Mouse (Mus musculus) liver, embryonic 16.5 days (tissue): Measurements from ENCODE around the gene Nos2. TPM values are rescaled to one million over a fixed set of nuclear protein-coding genes. Genes with fewer than 3 reads are reported as not detected.
"Not testable (repeated sequence)": the region's sequence is repeated elsewhere in the genome, so short reads cannot be mapped to it uniquely, and the experiment has no call there.

ENCODE experiments used
- ATAC-seq: fragments of 200-750 bp; cut with Nextera tagmentation; 2 replicates; pipeline ENCODE4 v1.8.0; 2017; ENCODE audit warnings: low read depth, mild to moderate bottlenecking, moderate number of reproducible peaks, moderate library complexity
- H3K27ac ChIP-seq: fragments of 300-500 bp; sonication (generic); 2 replicates; pipeline ENCODE4 v1.5.1; 2014; ENCODE audit warnings: mild to moderate bottlenecking, low read length
- H3K27me3 ChIP-seq: fragments of 300-500 bp; sonication (generic); 2 replicates; pipeline ENCODE4 v1.6.1; 2014; ENCODE audit warnings: low read depth, low read length, mixed read lengths; ENCODE audit not compliant: control insufficient read depth, insufficient read depth
- H3K36me3 ChIP-seq: fragments of 300-500 bp; sonication (generic); 2 replicates; pipeline ENCODE4 v1.6.1; 2014; ENCODE audit warnings: mild to moderate bottlenecking; ENCODE audit not compliant: control insufficient read depth, insufficient read depth
- H3K4me1 ChIP-seq: fragments of 300-500 bp; sonication (generic); 2 replicates; pipeline ENCODE4 v1.6.1; 2014; ENCODE audit warnings: low read depth, low read length, mixed read lengths; ENCODE audit not compliant: control insufficient read depth
- H3K4me2 ChIP-seq: fragments of 300-500 bp; sonication (generic); 2 replicates; pipeline ENCODE4 v1.6.1; 2014; ENCODE audit warnings: low read depth, low read length, mixed read lengths
- H3K4me3 ChIP-seq: fragments of 300-500 bp; sonication (generic); 2 replicates; pipeline ENCODE4 v1.5.1; 2014; ENCODE audit warnings: low read depth, mild to moderate bottlenecking, low read length
- H3K9ac ChIP-seq: fragments of 300-500 bp; sonication (generic); 2 replicates; pipeline ENCODE4 v1.6.1; 2014; ENCODE audit warnings: low read depth, low read length
- H3K9me3 ChIP-seq: fragments of 300-500 bp; sonication (generic); replicated peaks from 2 replicates; pipeline ENCODE4 v1.6.1; 2016; ENCODE audit warnings: low read length; ENCODE audit not compliant: control insufficient read depth
- WGBS: fragments of 180-500 bp; shearing (Covaris S2); extraction: QIAGEN DNeasy Blood & Tissue Kit; methylation state at CpG from one replicate; pipeline ENCODE4 v1.1.7; 2014; ENCODE audit not compliant: insufficient replicate concordance; 5-methylcytosine and 5-hydroxymethylcytosine counted together
- polyA plus RNA-seq: library from polyadenylated mRNA; unstranded; fragments of >200 nt; fragmentation: Nextera tagmentation; extraction: Ambion mirVana; gene quantifications from 2 replicates; pipeline ENCODE4 v1.2.1, GENCODE M21; 2015

The Nos2 gene
- polyA plus RNA-seq, 1 experiment from 2014 or later: 0.06 TPM

DNA sequence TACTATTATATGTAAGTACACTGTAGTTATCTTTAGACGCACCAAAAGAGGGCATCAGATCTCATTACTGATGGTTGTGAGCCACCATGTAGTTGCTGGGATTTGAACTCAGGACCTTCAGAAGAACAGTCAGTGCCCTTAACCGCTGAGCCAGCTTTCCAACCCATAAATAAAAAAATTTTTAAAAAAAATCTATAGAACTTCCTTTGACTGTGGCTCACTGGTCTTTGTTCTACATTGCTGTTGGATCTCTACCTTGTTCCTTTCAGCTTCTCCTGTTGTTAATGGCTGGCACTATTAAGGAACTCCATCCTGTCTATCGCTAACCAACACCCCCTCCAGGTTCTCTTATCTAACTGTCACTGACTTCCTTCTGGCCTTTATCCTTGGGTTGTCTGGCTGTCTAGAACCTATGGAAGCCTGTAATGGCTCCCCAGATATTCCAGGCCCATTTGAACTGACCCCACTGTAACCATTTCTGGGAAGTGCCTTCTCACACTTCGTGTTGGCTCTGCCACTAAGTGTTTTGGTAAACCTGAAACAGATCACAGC is 59.6 kb downstream of the Nos2 start:
- ATAC-seq: no peak
- Histone ChIP-seq H3K4me3 (no peak overlapping the region), H3K27me3 (no peaks in the 10 kb centered on the region), H3K36me3 (peaks cover 2% of the 10 kb centered on the region), H3K4me1 (peaks cover 34% of the 10 kb centered on the region), H3K9me3 (no peaks in the 10 kb centered on the region), H3K9ac (no peak overlapping the region), H3K27ac (peak overlapping the region; percentile 63; the same call in 1 of the 2 replicates), H3K4me2 (no peak overlapping the region)
- WGBS: 34% methylated on average over 4 of the region's 4 CpGs

DNA sequence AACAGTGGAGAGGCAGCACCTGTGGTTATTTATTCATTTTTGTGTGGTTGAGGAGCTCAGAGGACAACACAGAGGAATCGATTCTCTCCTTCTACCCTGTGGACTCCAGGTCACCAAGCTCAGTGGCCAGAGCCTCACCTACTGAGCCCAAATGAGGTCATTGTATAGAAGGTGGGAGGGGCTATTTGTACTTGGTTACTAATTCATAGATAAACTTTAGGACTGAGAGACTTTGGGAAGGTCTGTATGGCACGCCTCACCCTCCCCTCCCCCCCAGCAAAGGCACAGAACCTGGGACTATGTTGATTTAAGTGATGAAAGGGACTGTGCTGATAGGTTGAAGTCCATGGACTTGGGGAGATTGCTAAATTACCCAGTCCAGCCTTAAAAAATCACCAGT is 61.5 kb downstream of the Nos2 start:
- Histone ChIP-seq H3K9ac (no peak overlapping the region), H3K4me3 (no peak overlapping the region), H3K4me2 (peak overlapping the region; percentile 56), H3K4me1 (peaks cover 36% of the 10 kb centered on the region), H3K36me3 (no peaks in the 10 kb centered on the region), H3K27ac (peak overlapping the region; percentile 89), H3K27me3 (no peaks in the 10 kb centered on the region), H3K9me3 (no peaks in the 10 kb centered on the region)
- 35% methylated on average over 2 of the region's 2 CpGs for WGBS
- ATAC-seq: peak; percentile 82

DNA sequence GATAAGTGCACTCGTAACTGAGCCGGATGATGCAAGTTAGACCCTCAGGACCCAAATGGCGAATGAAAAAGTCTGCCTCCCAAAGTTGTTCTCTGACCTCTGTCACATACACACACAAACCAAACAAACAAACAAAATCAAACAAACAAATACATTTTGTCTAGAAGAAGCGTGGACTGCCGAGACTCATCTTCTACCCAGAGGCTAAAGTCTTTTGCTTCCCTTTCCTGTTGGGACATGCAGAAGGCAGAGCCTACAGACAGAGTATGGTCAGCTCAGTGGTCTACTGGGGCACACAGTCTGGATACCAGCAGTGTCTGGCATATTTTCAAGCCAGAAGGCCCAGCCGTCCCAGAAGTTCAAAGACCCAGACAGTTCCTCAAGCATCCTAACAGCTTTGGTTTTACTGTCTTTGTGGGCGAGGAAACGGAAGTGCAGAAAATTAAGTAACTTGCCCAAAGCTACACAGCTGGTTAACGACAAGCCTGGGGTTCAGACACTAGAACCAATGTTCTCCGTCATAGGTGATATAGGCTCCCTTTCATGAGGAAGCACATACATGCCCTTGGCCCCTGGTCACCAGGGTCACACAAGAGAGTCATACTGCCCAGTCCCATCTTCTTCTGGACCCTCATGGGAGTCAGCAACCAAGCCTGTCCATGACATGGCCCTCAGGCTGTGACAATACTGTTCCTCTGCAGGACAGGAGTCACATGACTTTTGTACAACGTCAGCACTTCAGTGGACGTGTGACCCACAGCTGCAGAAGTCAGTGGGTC is 62.1 kb downstream of the Nos2 start:
- 19% methylated on average over 12 of the region's 12 CpGs for WGBS
- peak overlapping the region; percentile 62 for H3K9ac ChIP-seq

DNA sequence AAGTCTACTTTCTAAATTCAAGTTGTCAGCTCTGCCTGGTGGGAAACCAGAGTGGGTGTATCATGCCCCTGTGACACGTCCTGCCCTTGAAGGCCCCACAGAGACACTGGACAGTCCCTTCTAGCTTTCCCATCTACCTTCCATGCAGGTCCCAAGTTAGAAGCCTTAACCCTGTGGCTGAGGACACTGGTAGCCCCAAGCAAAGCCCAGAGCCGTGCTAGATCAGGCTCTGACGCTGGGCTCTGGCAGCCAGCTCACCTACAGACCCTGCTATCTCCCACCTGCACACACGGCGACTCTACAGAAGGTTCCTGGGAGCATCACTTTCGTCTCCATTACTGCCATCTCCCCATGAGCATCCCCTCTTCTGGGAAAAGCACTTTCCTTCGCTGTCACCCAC is 63.0 kb downstream of the Nos2 start:
- Histone ChIP-seq H3K4me3 (peak overlapping the region; percentile 62), H3K36me3 (no peaks in the 10 kb centered on the region), H3K4me2 (peak overlapping the region; percentile 56), H3K27ac (peak overlapping the region; percentile 89), H3K4me1 (peaks cover 36% of the 10 kb centered on the region), H3K27me3 (no peaks in the 10 kb centered on the region), H3K9me3 (no peaks in the 10 kb centered on the region), H3K9ac (peak overlapping the region; percentile 62)
- no peak for ATAC-seq
- 32% methylated on average over 7 of the region's 7 CpGs for WGBS

More for the DNA sequence above, 62.1 kb downstream of the Nos2 start:
- Histone ChIP-seq H3K36me3 (no peaks in the 10 kb centered on the region), H3K27me3 (no peaks in the 10 kb centered on the region), H3K4me3 (peak overlapping the region; percentile 62), H3K27ac (peak overlapping the region; percentile 89), H3K4me2 (peak overlapping the region; percentile 56), H3K4me1 (peaks cover 36% of the 10 kb centered on the region), H3K9me3 (no peaks in the 10 kb centered on the region)
- peak; percentile 22; the same call in 1 of the 2 replicates for ATAC-seq

DNA sequence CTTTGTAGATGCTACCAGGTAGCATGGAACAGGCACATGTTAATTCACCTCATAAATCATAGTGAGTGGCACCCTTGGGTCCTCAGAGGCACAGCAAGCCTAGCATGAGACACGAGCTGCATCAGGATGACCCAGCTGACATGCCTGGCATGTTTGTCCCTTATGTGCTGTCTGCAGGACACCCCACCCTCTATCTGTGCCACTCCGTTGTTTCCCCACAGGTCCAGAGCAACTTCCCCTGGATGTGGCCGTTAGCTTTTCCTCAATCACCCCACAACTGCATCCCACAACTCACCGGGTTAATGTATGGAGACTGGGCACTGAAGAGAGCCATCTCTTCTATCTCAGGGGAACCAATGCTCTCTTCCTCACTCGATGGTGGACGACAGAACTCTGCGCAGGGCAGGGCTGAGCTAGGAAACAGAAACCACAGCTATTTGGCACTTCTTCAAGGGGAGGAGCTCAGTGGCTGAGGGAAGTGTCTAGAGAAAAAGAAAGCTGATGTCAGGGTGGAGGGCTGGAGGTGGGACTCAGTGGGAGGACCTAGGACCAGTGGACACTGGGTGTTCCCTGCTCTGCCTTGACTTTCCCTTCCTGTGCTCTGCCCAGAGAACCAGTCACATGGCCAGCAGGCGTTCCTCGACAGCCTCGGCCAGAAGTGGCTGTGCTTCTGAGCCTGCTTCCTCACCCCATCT is 64.0 kb downstream of the Nos2 start, which contains the start of gene Lgals9:
Lgals9 (minus strand) TSS at position 464 of the 695 bp plus-strand sequence.
- Histone ChIP-seq H3K27ac (peak within 1 kb of the TSS; percentile 89), H3K27me3 (no peaks in the 10 kb centered on the region), H3K9ac (peak within 1 kb of the TSS; percentile 62), H3K9me3 (no peaks in the 10 kb centered on the region), H3K4me1 (peaks cover 36% of the 10 kb centered on the region), H3K36me3 (no peaks in the 10 kb centered on the region), H3K4me3 (peak within 1 kb of the TSS; percentile 62), H3K4me2 (peak within 1 kb of the TSS; percentile 56)
- WGBS: 3% methylated on average over 10 of the region's 10 CpGs
- ATAC-seq: peak; percentile 68

DNA sequence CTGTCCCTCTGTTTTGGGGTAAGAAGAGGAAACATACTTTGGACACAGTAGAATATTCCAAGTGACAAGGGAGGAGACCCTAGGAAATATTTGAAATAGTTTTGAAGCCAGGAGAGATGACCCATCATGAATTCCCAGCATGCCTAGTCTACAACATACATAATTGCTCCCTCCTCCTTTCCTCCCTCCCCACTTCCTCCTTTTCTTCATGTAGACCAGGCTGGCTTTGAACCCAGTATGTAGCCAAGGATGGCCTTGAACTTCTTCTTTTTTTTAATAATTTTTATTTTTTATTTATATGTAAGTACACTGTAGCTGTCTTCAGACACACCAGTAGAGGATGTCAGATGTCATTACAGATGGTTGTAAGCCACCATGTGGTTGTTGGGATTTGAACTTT is 64.9 kb downstream of the Nos2 start:
- no peak overlapping the region for H3K27ac ChIP-seq
- ATAC-seq: no peak
- no peak overlapping the region for H3K4me2 ChIP-seq
- H3K4me1 ChIP-seq: peaks cover 30% of the 10 kb centered on the region
- H3K36me3 ChIP-seq: no peaks in the 10 kb centered on the region
- no peaks in the 10 kb centered on the region for H3K27me3 ChIP-seq
- H3K9ac ChIP-seq: no peak overlapping the region
- no peak overlapping the region for H3K4me3 ChIP-seq
- no peaks in the 10 kb centered on the region for H3K9me3 ChIP-seq

DNA sequence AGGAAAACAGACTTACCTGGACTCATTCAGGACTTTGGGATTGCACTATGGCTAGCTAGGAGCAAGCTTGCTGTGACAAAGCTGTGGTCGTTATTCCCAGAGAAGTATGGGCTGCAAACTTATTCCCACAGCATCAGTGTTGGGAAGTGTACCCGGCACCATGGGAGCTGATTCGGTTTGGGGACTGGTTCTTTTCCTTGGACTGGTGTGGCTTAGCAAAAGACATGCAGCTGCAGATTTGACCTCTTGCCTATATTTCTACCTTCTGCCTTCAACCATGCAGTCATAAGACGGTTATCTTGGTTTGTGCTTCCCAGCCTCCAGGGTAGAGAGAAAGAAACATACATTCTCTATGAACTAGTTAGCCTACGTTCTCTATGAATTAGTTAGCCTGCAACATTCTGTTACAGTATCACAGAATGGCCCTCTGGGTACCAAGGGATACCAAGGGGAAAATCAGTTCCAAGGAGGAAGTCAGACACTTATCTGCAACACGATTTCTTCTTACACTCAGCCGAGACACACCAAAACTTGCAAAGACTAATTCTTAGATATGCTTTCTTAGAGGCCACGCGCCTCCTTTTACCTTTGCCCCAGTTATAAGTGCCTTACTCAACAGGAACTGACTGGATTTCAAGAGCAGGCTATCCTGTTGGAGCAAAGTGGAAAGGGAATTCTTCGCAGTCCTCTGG is 65.9 kb downstream of the Nos2 start:
- ATAC-seq: no peak
- Histone ChIP-seq H3K4me3 (no peak overlapping the region), H3K27me3 (no peaks in the 10 kb centered on the region), H3K4me2 (no peak overlapping the region), H3K9me3 (no peaks in the 10 kb centered on the region), H3K4me1 (peaks cover 28% of the 10 kb centered on the region), H3K9ac (no peak overlapping the region), H3K36me3 (no peaks in the 10 kb centered on the region), H3K27ac (no peak overlapping the region)
- WGBS: 58% methylated on average over 10 of the region's 10 CpGs

DNA sequence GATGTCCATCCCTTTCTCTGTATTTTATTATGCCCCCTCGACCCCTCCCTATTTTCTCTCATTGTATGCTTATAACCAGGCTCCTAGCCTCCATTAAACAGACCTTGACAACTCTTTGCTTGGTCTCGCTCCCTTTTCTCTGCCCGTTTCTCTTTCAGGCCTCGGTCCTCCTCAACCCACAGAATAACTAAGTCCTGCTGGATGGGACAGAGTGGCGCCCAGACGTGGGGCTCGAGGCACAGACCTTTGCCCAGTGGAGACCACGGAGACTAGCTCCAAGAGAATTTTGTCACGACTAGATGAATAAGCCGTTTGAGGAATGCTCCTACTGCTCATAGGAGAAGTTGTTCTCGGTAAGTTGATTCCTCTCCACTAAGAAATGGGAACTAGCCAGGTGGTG is 68.6 kb downstream of the Nos2 start:
- not testable (repeated sequence) for H3K27ac ChIP-seq, H3K4me2 ChIP-seq, H3K9ac ChIP-seq, H3K9me3 ChIP-seq, ATAC-seq, H3K4me1 ChIP-seq, H3K36me3 ChIP-seq, H3K4me3 ChIP-seq, H3K27me3 ChIP-seq
- 70% methylated on average over 11 of the region's 11 CpGs for WGBS
